Mouse (Mus musculus) intestine, embryonic 15.5 days (tissue): ENCODE data around the gene Casq2. TPM values are rescaled to one million over a fixed set of nuclear protein-coding genes. Genes with fewer than 3 reads are reported as not detected.
A peak's percentile ranks its signal among the peaks of the same experiment; 100 is the strongest.

Experiments used
- ATAC-seq: fragments of 200-750 bp; cut with Nextera tagmentation; 2 replicates; pipeline ENCODE4 v1.8.0; 2017; ENCODE audit warnings: moderate TSS enrichment, moderate library complexity
- H3K27ac ChIP-seq: fragments of 300-500 bp; sonication (generic); 2 replicates; pipeline ENCODE4 v1.5.1; 2015; ENCODE audit warnings: mild to moderate bottlenecking, inconsistent platforms
- H3K27me3 ChIP-seq: fragments of 300-500 bp; sonication (generic); replicated peaks from 2 replicates; pipeline ENCODE4 v1.6.1; 2015; ENCODE audit warnings: inconsistent platforms
- H3K36me3 ChIP-seq: fragments of 300-500 bp; sonication (generic); 2 replicates; pipeline ENCODE4 v1.6.1; 2015; ENCODE audit warnings: inconsistent platforms
- H3K4me1 ChIP-seq: fragments of 300-500 bp; sonication (generic); replicated peaks from 2 replicates; pipeline ENCODE4 v1.6.1; 2015; ENCODE audit warnings: inconsistent platforms
- H3K4me2 ChIP-seq: fragments of 300-500 bp; sonication (generic); replicated peaks from 2 replicates; pipeline ENCODE4 v1.6.1; 2015; ENCODE audit warnings: mild to moderate bottlenecking, inconsistent platforms
- H3K4me3 ChIP-seq: fragments of 300-500 bp; sonication (generic); replicated peaks from 2 replicates; pipeline ENCODE4 v1.5.1; 2015; ENCODE audit warnings: inconsistent platforms
- H3K9ac ChIP-seq: fragments of 300-500 bp; sonication (generic); 2 replicates; pipeline ENCODE4 v1.6.1; 2015; ENCODE audit warnings: inconsistent platforms
- H3K9me3 ChIP-seq: fragments of 300-500 bp; sonication (generic); 2 replicates; pipeline ENCODE4 v1.6.1; 2016; ENCODE audit warnings: inconsistent platforms
- WGBS: fragments of 180-500 bp; shearing (Covaris S2); methylation state at CpG from one replicate; pipeline ENCODE4 v1.1.7; 2015; 5-methylcytosine and 5-hydroxymethylcytosine counted together
- polyA plus RNA-seq: library from polyadenylated mRNA; unstranded; fragments of >200 nt; fragmentation: Nextera tagmentation; extraction: Ambion mirVana; gene quantifications from 2 replicates; pipeline ENCODE4 v1.2.1, GENCODE M21; 2015

The Casq2 gene
- polyA plus RNA-seq, 1 experiment from 2014 or later = 1.7 TPM

GRCm38 (mm10) chr3:102174118-102174865 is 88.1 kb downstream of the Casq2 start:
- Histone ChIP-seq H3K4me1 (peaks cover 17% of the 10 kb centered on the region), H3K27ac (no peak overlapping the region), H3K27me3 (no peaks in the 10 kb centered on the region), H3K4me2 (no peak overlapping the region), H3K36me3 (no peaks in the 10 kb centered on the region), H3K9ac (no peak overlapping the region), H3K4me3 (no peak overlapping the region), H3K9me3 (no peaks in the 10 kb centered on the region)
- 69% methylated on average over 8 of the region's 8 CpGs for WGBS
- no peak for ATAC-seq

- no peak overlapping the region for H3K9ac ChIP-seq
- peaks cover 10% of the 10 kb centered on the region; the same call in 1 of the 2 replicates for H3K4me1 ChIP-seq
- 79% methylated on average over 18 of the region's 18 CpGs for WGBS
- no peak overlapping the region for H3K4me3 ChIP-seq
- H3K27me3 ChIP-seq = no peaks in the 10 kb centered on the region
- H3K9me3 ChIP-seq = no peaks in the 10 kb centered on the region
- no peak for ATAC-seq
- 0 out of 2 replicates have a peak overlapping the region, but pooled peaks have one; percentile 45 for H3K27ac ChIP-seq
- H3K4me2 ChIP-seq = no peak overlapping the region
- H3K36me3 ChIP-seq = no peaks in the 10 kb centered on the region
Observed at GRCm38 (mm10) chr3:102175701-102176100, 89.5 kb downstream of the Casq2 start.

- no peak overlapping the region for H3K4me2 ChIP-seq
- ATAC-seq = no peak
- H3K36me3 ChIP-seq = no peaks in the 10 kb centered on the region
- H3K27ac ChIP-seq = peak overlapping the region; percentile 45
- no peak overlapping the region for H3K9ac ChIP-seq
- WGBS = 67% methylated on average over 5 of the region's 5 CpGs
- peaks cover 10% of the 10 kb centered on the region; the same call in 1 of the 2 replicates for H3K4me1 ChIP-seq
- H3K4me3 ChIP-seq = no peak overlapping the region
- no peaks in the 10 kb centered on the region for H3K9me3 ChIP-seq
- no peaks in the 10 kb centered on the region for H3K27me3 ChIP-seq
Observed at GRCm38 (mm10) chr3:102176116-102176515, 89.9 kb downstream of the Casq2 start.

GRCm38 (mm10) chr3:102177837-102178615 is 91.8 kb downstream of the Casq2 start:
- Histone ChIP-seq H3K4me2 (no peak overlapping the region), H3K9me3 (no peaks in the 10 kb centered on the region), H3K36me3 (peaks cover 5% of the 10 kb centered on the region), H3K27me3 (no peaks in the 10 kb centered on the region), H3K4me1 (peaks cover 10% of the 10 kb centered on the region; the same call in 1 of the 2 replicates), H3K4me3 (no peak overlapping the region), H3K27ac (no peak overlapping the region), H3K9ac (no peak overlapping the region)
- ATAC-seq = no peak
- WGBS = 95% methylated on average over 12 of the region's 12 CpGs

- Histone ChIP-seq H3K4me1 (peaks cover 9% of the 10 kb centered on the region; the same call in 1 of the 2 replicates), H3K27ac (no peak overlapping the region), H3K4me3 (no peak overlapping the region), H3K4me2 (no peak overlapping the region), H3K27me3 (no peaks in the 10 kb centered on the region), H3K36me3 (peaks cover 12% of the 10 kb centered on the region), H3K9me3 (no peaks in the 10 kb centered on the region), H3K9ac (no peak overlapping the region)
- no peak for ATAC-seq
- WGBS = 88% methylated on average over 4 of the region's 4 CpGs
Observed at GRCm38 (mm10) chr3:102179869-102180268, 93.7 kb downstream of the Casq2 start.

- H3K9me3 ChIP-seq = no peaks in the 10 kb centered on the region
- H3K9ac ChIP-seq = no peak overlapping the region
- WGBS = 68% methylated on average over 7 of the region's 7 CpGs
- no peaks in the 10 kb centered on the region for H3K27me3 ChIP-seq
- no peak overlapping the region for H3K27ac ChIP-seq
- H3K4me2 ChIP-seq = no peak overlapping the region
- H3K4me3 ChIP-seq = no peak overlapping the region
- H3K36me3 ChIP-seq = peaks cover 13% of the 10 kb centered on the region
- H3K4me1 ChIP-seq = 0 out of 2 replicates have a peak, but pooled peaks cover 4% of the 10 kb centered on the region
- no peak for ATAC-seq
Observed at GRCm38 (mm10) chr3:102180746-102181145, 94.5 kb downstream of the Casq2 start.

- 0 out of 2 replicates have a peak, but pooled peaks cover 4% of the 10 kb centered on the region for H3K4me1 ChIP-seq
- no peak overlapping the region for H3K9ac ChIP-seq
- no peaks in the 10 kb centered on the region for H3K27me3 ChIP-seq
- ATAC-seq = no peak
- H3K27ac ChIP-seq = no peak overlapping the region
- H3K4me2 ChIP-seq = no peak overlapping the region
- no peaks in the 10 kb centered on the region for H3K9me3 ChIP-seq
- H3K36me3 ChIP-seq = peaks cover 17% of the 10 kb centered on the region
- WGBS = 89% methylated on average over 4 of the region's 4 CpGs
- H3K4me3 ChIP-seq = no peak overlapping the region
Observed at GRCm38 (mm10) chr3:102181191-102181590, 95.0 kb downstream of the Casq2 start.

GRCm38 (mm10) chr3:102182601-102183000 is 96.4 kb downstream of the Casq2 start:
- ATAC-seq = no peak
- H3K9me3 ChIP-seq = no peaks in the 10 kb centered on the region
- no peaks in the 10 kb centered on the region for H3K4me1 ChIP-seq
- no peak overlapping the region for H3K27ac ChIP-seq
- no peak overlapping the region for H3K9ac ChIP-seq
- no peaks in the 10 kb centered on the region for H3K27me3 ChIP-seq
- no peak overlapping the region for H3K4me3 ChIP-seq
- 79% methylated on average over 2 of the region's 2 CpGs for WGBS
- peaks cover 22% of the 10 kb centered on the region for H3K36me3 ChIP-seq
- no peak overlapping the region for H3K4me2 ChIP-seq

- no peak overlapping the region for H3K4me3 ChIP-seq
- no peak overlapping the region for H3K4me2 ChIP-seq
- H3K27ac ChIP-seq = no peak overlapping the region
- no peaks in the 10 kb centered on the region for H3K4me1 ChIP-seq
- H3K36me3 ChIP-seq = peaks cover 25% of the 10 kb centered on the region
- H3K9me3 ChIP-seq = no peaks in the 10 kb centered on the region
- no peak for ATAC-seq
- no peak overlapping the region for H3K9ac ChIP-seq
- no peaks in the 10 kb centered on the region for H3K27me3 ChIP-seq
- 62% methylated on average over 5 of the region's 5 CpGs for WGBS
Observed at GRCm38 (mm10) chr3:102184721-102185120, 98.5 kb downstream of the Casq2 start.

GRCm38 (mm10) chr3:102187401-102187800 is 101.2 kb downstream of the Casq2 start:
- Histone ChIP-seq H3K36me3 (peaks cover 21% of the 10 kb centered on the region), H3K4me3 (no peak overlapping the region), H3K27me3 (no peaks in the 10 kb centered on the region), H3K9me3 (no peaks in the 10 kb centered on the region), H3K4me2 (no peak overlapping the region), H3K27ac (no peak overlapping the region), H3K9ac (no peak overlapping the region), H3K4me1 (peaks cover 4% of the 10 kb centered on the region)
- no peak for ATAC-seq
- WGBS = 80% methylated on average over 4 of the region's 4 CpGs

GRCm38 (mm10) chr3:102188972-102189371 is 102.8 kb downstream of the Casq2 start:
- WGBS = 52% methylated on average over 6 of the region's 6 CpGs
- Histone ChIP-seq H3K9ac (no peak overlapping the region), H3K9me3 (no peaks in the 10 kb centered on the region), H3K4me3 (no peak overlapping the region), H3K36me3 (peaks cover 16% of the 10 kb centered on the region), H3K27me3 (no peaks in the 10 kb centered on the region), H3K4me1 (peaks cover 20% of the 10 kb centered on the region), H3K27ac (no peak overlapping the region), H3K4me2 (no peak overlapping the region)
- no peak for ATAC-seq

- 22% methylated on average over 4 of the region's 4 CpGs for WGBS
- Histone ChIP-seq H3K9ac (no peak overlapping the region), H3K9me3 (no peaks in the 10 kb centered on the region), H3K27ac (no peak overlapping the region), H3K4me2 (no peak overlapping the region), H3K4me3 (no peak overlapping the region), H3K36me3 (peaks cover 13% of the 10 kb centered on the region; the same call in 1 of the 2 replicates), H3K27me3 (no peaks in the 10 kb centered on the region), H3K4me1 (peaks cover 30% of the 10 kb centered on the region)
- no peak for ATAC-seq
Observed at GRCm38 (mm10) chr3:102190015-102190414, 103.8 kb downstream of the Casq2 start.
